Mouse (Mus musculus) embryonic facial prominence, embryonic 10.5 days (tissue): ENCODE data around the gene Plppr1. TPM values are rescaled to one million over a fixed set of nuclear protein-coding genes. Genes with fewer than 3 reads are reported as not detected.

Experiments used
- DNase-seq: peaks from one replicate; pipeline ENCODE4 v3.0.0-alpha.2; 2017; ENCODE audit warnings: low spot score
- H3K27ac ChIP-seq: fragments of 300-500 bp; sonication (generic); replicated peaks from 2 replicates; pipeline ENCODE4 v1.5.1; 2016; ENCODE audit warnings: mild to moderate bottlenecking
- H3K27me3 ChIP-seq: fragments of 300-500 bp; sonication (generic); replicated peaks from 2 replicates; pipeline ENCODE4 v1.6.1; 2016; ENCODE audit warnings: low read depth, mild to moderate bottlenecking; ENCODE audit not compliant: poor library complexity, severe bottlenecking
- H3K36me3 ChIP-seq: fragments of 300-500 bp; sonication (generic); replicated peaks from 2 replicates; pipeline ENCODE4 v1.6.1; 2016; ENCODE audit warnings: mild to moderate bottlenecking, moderate library complexity
- H3K4me1 ChIP-seq: fragments of 300-500 bp; sonication (generic); 2 replicates; pipeline ENCODE4 v1.6.1; 2016
- H3K4me3 ChIP-seq: fragments of 300-500 bp; sonication (generic); 2 replicates; pipeline ENCODE4 v1.5.1; 2016; ENCODE audit warnings: mild to moderate bottlenecking, moderate library complexity
- H3K9me3 ChIP-seq: fragments of 300-500 bp; sonication (generic); 2 replicates; pipeline ENCODE4 v1.6.1; 2016; ENCODE audit warnings: mild to moderate bottlenecking
- WGBS: fragments of 180-500 bp; shearing (Covaris S2); methylation state at CpG from one replicate; pipeline ENCODE4 v1.1.7; 2016; 5-methylcytosine and 5-hydroxymethylcytosine counted together
- polyA plus RNA-seq: library from polyadenylated mRNA; unstranded; fragments of >200 nt; fragmentation: Nextera tagmentation; extraction: Ambion mirVana; gene quantifications from 2 replicates; pipeline ENCODE4 v1.2.1, GENCODE M21; 2016

Gene Plppr1
- polyA plus RNA-seq, 1 experiment from 2014 or later: 2.9 TPM

- H3K4me1 ChIP-seq: no peaks in the 10 kb centered on the region
- no peak overlapping the region for H3K27ac ChIP-seq
- H3K36me3 ChIP-seq: no peaks in the 10 kb centered on the region
- WGBS: 87% methylated on average over 2 of the region's 2 CpGs
- no peak for DNase-seq
- H3K27me3 ChIP-seq: no peaks in the 10 kb centered on the region
- no peaks in the 10 kb centered on the region for H3K9me3 ChIP-seq
- no peak overlapping the region for H3K4me3 ChIP-seq
Observed at GRCm38 (mm10) chr4:49149251-49149650, 90.2 kb downstream of the Plppr1 start.

- no peak overlapping the region for H3K27ac ChIP-seq
- no peaks in the 10 kb centered on the region for H3K36me3 ChIP-seq
- H3K9me3 ChIP-seq: no peaks in the 10 kb centered on the region
- peak; percentile 60 for DNase-seq
- no peaks in the 10 kb centered on the region for H3K27me3 ChIP-seq
- no peak overlapping the region for H3K4me3 ChIP-seq
- no peaks in the 10 kb centered on the region for H3K4me1 ChIP-seq
- 46% methylated on average over 5 of the region's 5 CpGs for WGBS
Observed at GRCm38 (mm10) chr4:49153849-49154248, 94.8 kb downstream of the Plppr1 start.

DNA sequence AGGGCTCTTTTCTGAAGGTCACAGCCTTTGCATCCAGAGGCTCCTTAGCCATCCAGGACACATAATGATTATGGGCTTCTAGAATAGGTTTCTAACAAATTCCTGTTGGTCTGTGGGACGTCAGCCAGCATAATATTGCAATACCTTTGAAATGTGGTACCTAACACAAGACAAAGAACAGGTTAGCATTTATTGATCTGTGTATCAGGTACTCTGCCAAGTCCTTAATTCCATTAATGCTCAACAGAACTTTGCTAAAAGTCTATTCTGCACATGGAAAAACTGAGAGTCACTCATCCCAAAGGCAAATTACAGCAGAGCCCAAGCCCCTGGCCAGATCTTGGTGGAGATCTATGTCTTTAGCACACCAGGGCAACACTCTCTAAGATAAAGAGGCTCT lies 97.7 kb downstream of the Plppr1 start:
- Histone ChIP-seq H3K27me3 (no peaks in the 10 kb centered on the region), H3K4me3 (no peak overlapping the region), H3K27ac (no peak overlapping the region), H3K4me1 (no peaks in the 10 kb centered on the region), H3K9me3 (no peaks in the 10 kb centered on the region), H3K36me3 (no peaks in the 10 kb centered on the region)
- DNase-seq: no peak
- WGBS: 72% methylated on average over 1 of the region's 1 CpGs

DNA sequence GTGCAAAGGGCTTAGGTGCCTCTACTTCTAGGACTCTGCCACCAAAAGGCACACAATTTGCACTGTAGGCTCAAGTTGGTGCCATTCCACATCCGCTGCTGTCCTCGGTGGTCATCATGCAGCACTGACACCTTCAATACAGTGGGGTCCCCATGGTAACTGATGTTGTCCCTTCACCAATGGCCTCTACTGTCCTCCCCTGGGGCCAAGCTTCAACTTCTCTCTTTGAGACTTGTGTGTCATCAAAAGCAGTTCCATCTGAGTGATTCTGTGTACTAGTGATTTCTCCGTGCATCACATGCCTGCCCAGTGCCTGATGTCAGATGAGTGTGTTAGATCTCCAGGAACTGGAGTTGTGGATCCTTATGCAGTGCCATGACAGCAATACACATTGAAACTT lies 104.2 kb downstream of the Plppr1 start:
- Histone ChIP-seq H3K36me3 (no peaks in the 10 kb centered on the region), H3K27ac (no peak overlapping the region), H3K27me3 (no peaks in the 10 kb centered on the region), H3K4me1 (no peaks in the 10 kb centered on the region), H3K4me3 (no peak overlapping the region), H3K9me3 (no peaks in the 10 kb centered on the region)
- WGBS: 82% methylated on average over 3 of the region's 3 CpGs
- DNase-seq: no peak

DNA sequence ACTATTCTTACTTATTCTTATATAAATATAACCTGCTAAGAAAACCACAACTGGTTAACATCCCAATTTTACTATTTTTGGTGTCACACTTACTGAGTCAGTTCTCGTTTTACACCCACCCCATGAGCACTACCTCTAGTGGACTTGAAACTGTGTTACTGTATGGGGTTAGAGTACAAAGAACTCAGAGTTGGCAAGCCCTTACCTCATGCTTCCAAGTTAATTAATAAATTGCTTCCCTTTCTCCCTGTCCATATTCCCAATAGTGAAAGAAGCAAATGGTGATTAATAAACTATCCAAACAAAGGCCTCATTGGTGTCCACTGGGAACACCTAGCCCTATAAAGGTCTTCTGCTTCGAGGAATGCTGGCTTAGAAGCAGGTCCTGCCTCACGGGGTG lies 107.3 kb downstream of the Plppr1 start:
- Histone ChIP-seq H3K4me1 (no peaks in the 10 kb centered on the region), H3K27ac (no peak overlapping the region), H3K27me3 (no peaks in the 10 kb centered on the region), H3K4me3 (no peak overlapping the region), H3K36me3 (no peaks in the 10 kb centered on the region), H3K9me3 (no peaks in the 10 kb centered on the region)
- WGBS: 83% methylated on average over 3 of the region's 3 CpGs
- DNase-seq: no peak

DNA sequence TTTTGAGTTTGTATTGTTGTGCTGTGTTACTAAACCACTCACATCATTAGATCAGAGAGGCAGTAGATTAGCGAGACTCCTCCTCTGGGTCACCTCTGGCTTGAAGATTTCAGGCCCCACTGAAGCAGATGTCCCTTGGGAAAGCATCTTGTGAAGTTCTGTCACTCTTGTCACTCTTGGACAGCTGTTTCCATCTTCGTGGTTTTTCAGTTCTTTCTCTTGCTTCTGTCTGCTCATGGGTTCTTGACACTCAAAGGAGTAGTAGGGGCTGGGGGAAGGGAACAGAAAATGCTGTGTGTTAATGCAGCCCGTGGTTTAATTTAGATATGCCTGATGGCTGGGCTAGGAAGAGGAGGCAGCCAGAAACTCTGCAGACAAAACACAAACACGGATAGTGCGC lies 108.0 kb downstream of the Plppr1 start:
- Histone ChIP-seq H3K9me3 (no peaks in the 10 kb centered on the region), H3K27me3 (no peaks in the 10 kb centered on the region), H3K4me1 (no peaks in the 10 kb centered on the region), H3K36me3 (no peaks in the 10 kb centered on the region), H3K27ac (no peak overlapping the region), H3K4me3 (no peak overlapping the region)
- WGBS: 85% methylated on average over 5 of the region's 5 CpGs
- no peak for DNase-seq

- Histone ChIP-seq H3K27ac (no peak overlapping the region), H3K27me3 (no peaks in the 10 kb centered on the region), H3K4me3 (no peak overlapping the region), H3K4me1 (no peaks in the 10 kb centered on the region), H3K36me3 (no peaks in the 10 kb centered on the region), H3K9me3 (no peaks in the 10 kb centered on the region)
- WGBS: 74% methylated on average over 1 of the region's 1 CpGs
- DNase-seq: no peak
Observed at GRCm38 (mm10) chr4:49169498-49169897, 110.4 kb downstream of the Plppr1 start.

DNA sequence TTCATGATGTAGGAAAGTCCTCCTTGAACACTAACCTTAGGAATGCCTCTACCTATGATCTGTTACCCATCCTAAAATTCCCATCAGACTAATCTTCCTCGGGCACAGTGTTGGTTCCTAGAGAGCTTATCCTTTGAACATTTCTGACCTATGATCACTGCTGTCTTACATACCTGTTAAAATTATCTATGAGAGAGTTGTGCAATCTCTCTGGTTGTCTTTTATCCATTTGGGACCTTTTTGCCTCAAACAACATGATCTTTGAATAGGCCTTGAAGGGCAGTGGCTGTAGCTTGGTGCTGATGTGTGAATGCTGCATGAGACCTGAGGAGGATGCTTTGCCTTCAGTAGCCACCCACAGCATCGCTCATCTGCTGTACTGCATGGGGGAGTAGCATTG lies 119.0 kb downstream of the Plppr1 start:
- Histone ChIP-seq H3K27ac (no peak overlapping the region), H3K4me3 (no peak overlapping the region), H3K36me3 (no peaks in the 10 kb centered on the region), H3K27me3 (no peaks in the 10 kb centered on the region), H3K9me3 (no peaks in the 10 kb centered on the region), H3K4me1 (no peaks in the 10 kb centered on the region)
- DNase-seq: no peak
- WGBS: 92% methylated on average over 2 of the region's 2 CpGs

- 80% methylated on average over 3 of the region's 3 CpGs for WGBS
- H3K27ac ChIP-seq: no peak overlapping the region
- no peaks in the 10 kb centered on the region for H3K9me3 ChIP-seq
- H3K36me3 ChIP-seq: no peaks in the 10 kb centered on the region
- no peak overlapping the region for H3K4me3 ChIP-seq
- no peaks in the 10 kb centered on the region for H3K27me3 ChIP-seq
- no peaks in the 10 kb centered on the region for H3K4me1 ChIP-seq
- no peak for DNase-seq
Observed at GRCm38 (mm10) chr4:49178891-49179290, 119.8 kb downstream of the Plppr1 start.

GRCm38 (mm10) chr4:49179471-49180181 lies 120.6 kb downstream of the Plppr1 start:
- Histone ChIP-seq H3K27me3 (no peaks in the 10 kb centered on the region), H3K4me1 (no peaks in the 10 kb centered on the region), H3K36me3 (no peaks in the 10 kb centered on the region), H3K4me3 (no peak overlapping the region), H3K27ac (no peak overlapping the region), H3K9me3 (no peaks in the 10 kb centered on the region)
- 83% methylated on average over 2 of the region's 2 CpGs for WGBS
- no peak for DNase-seq

DNA sequence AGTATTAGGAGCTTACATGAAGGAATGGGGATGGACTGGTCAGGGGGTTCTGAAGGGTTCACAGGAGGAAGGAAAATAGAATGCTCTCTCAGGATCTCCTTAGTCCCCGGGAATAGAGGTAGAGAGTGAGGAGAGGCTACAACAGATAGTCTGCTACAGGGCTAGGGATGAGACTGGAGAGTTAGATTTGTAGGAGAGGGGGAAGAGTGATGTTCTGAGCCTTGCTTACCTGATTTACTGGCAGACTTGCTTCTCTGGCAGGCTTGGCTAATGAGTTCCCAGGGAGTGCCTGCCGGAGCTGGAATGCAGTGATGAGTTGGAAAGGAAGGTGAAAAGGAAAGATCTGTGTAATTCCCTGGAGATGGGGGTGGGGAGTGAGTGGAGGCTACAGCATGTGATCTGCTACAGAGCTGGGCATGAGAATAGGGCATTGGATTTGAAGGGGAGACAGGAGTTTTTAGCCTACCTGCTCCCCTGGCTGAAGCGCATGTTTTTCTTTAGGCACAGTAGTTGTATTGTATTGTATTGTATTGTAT lies 131.0 kb downstream of the Plppr1 start:
- Histone ChIP-seq H3K27me3 (no peaks in the 10 kb centered on the region), H3K4me3 (no peak overlapping the region), H3K4me1 (no peaks in the 10 kb centered on the region), H3K9me3 (no peaks in the 10 kb centered on the region), H3K36me3 (no peaks in the 10 kb centered on the region), H3K27ac (no peak overlapping the region)
- 63% methylated on average over 3 of the region's 3 CpGs for WGBS
- DNase-seq: no peak

GRCm38 (mm10) chr4:49197125-49197747 lies 138.2 kb downstream of the Plppr1 start:
- Histone ChIP-seq H3K36me3 (no peaks in the 10 kb centered on the region), H3K9me3 (no peaks in the 10 kb centered on the region), H3K4me1 (no peaks in the 10 kb centered on the region), H3K27ac (no peak overlapping the region), H3K4me3 (no peak overlapping the region), H3K27me3 (no peaks in the 10 kb centered on the region)
- 82% methylated on average over 8 of the region's 8 CpGs for WGBS
- DNase-seq: no peak

GRCm38 (mm10) chr4:49210457-49210856 lies 151.4 kb downstream of the Plppr1 start:
- Histone ChIP-seq H3K9me3 (no peaks in the 10 kb centered on the region), H3K4me1 (no peaks in the 10 kb centered on the region), H3K27ac (no peak overlapping the region), H3K36me3 (no peaks in the 10 kb centered on the region), H3K4me3 (no peak overlapping the region), H3K27me3 (no peaks in the 10 kb centered on the region)
- DNase-seq: no peak
- WGBS: 94% methylated on average over 1 of the region's 1 CpGs
